Mouse (Mus musculus) hindbrain, postnatal 0 days (tissue): ENCODE data around the gene Naa15. TPM values are rescaled to one million over a fixed set of nuclear protein-coding genes. Genes with fewer than 3 reads are reported as not detected.

Experiments
- ATAC-seq: fragments of 200-750 bp; cut with Nextera tagmentation; 2 replicates; pipeline ENCODE4 v1.8.0; 2017; ENCODE audit warnings: mild to moderate bottlenecking, moderate TSS enrichment, moderate library complexity
- DNase-seq: peaks from one replicate; pipeline ENCODE4 v3.0.0-alpha.2; 2015; ENCODE audit warnings: low spot score
- H3K27ac ChIP-seq: fragments of 300-500 bp; sonication (generic); 2 replicates; pipeline ENCODE4 v1.5.1; 2014; ENCODE audit warnings: mild to moderate bottlenecking
- H3K27me3 ChIP-seq: fragments of 300-500 bp; sonication (generic); 2 replicates; pipeline ENCODE4 v1.6.1; 2014; ENCODE audit warnings: low read length, mixed read lengths; ENCODE audit not compliant: insufficient read depth
- H3K36me3 ChIP-seq: fragments of 300-500 bp; sonication (generic); 2 replicates; pipeline ENCODE4 v1.6.1; 2014; ENCODE audit warnings: low read length, mixed read lengths; ENCODE audit not compliant: insufficient read depth
- H3K4me1 ChIP-seq: fragments of 300-500 bp; sonication (generic); 2 replicates; pipeline ENCODE4 v1.6.1; 2014; ENCODE audit warnings: antibody characterized with exemption, low read length, mixed read lengths; ENCODE audit not compliant: insufficient read depth
- H3K4me2 ChIP-seq: fragments of 300-500 bp; sonication (generic); 2 replicates; pipeline ENCODE4 v1.6.1; 2014; ENCODE audit warnings: low read depth, mild to moderate bottlenecking, low read length, moderate library complexity, mixed read lengths
- H3K4me3 ChIP-seq: fragments of 300-500 bp; sonication (generic); 2 replicates; pipeline ENCODE4 v1.5.1; 2014; ENCODE audit warnings: low read length
- H3K9ac ChIP-seq: fragments of 300-500 bp; sonication (generic); replicated peaks from 2 replicates; pipeline ENCODE4 v1.6.1; 2014; ENCODE audit warnings: mild to moderate bottlenecking, low read length, moderate library complexity, mixed read lengths
- H3K9me3 ChIP-seq: fragments of 300-500 bp; sonication (generic); 2 replicates; pipeline ENCODE4 v1.6.1; 2016; ENCODE audit warnings: low read length, mixed read lengths
- CTCF ChIP-seq: IDR thresholded peaks from 2 replicates; pipeline ENCODE4 v1.5.1; 2016; ENCODE audit warnings: antibody characterized with exemption, control low read depth, low read depth
- WGBS: fragments of 180-500 bp; shearing (Covaris S2); extraction: QIAGEN DNeasy Blood & Tissue Kit; methylation state at CpG from one replicate; pipeline ENCODE4 v1.1.7; 2014; 5-methylcytosine and 5-hydroxymethylcytosine counted together
- polyA plus RNA-seq: library from polyadenylated mRNA; unstranded; fragments of >200 nt; fragmentation: Nextera tagmentation; extraction: Ambion mirVana; gene quantifications from 2 replicates; pipeline ENCODE4 v1.2.1, GENCODE M21; 2015
- total RNA-seq: library from RNA; depleted of rRNA; stranded (reverse); fragments of >200 nt; gene quantifications from 2 replicates; pipeline ENCODE4 v1.2.3, GENCODE M21; 2014; rRNA removed

Gene Naa15
- total RNA-seq (20.4 and 22.5 TPM in 2 replicates), polyA plus RNA-seq (35.0 and 36.5 TPM in 2 replicates)

GRCm38 (mm10) chr3:51415098-51416072, at the start of gene Naa15:
TSS of gene Naa15 (plus strand) at chr3:51415148.
- Histone ChIP-seq H3K4me2 (peak within 1 kb of the TSS; percentile 65), H3K27ac (peak within 1 kb of the TSS; percentile 97), H3K27me3 (no peaks in the 10 kb centered on the region), H3K9me3 (no peaks in the 10 kb centered on the region), H3K4me1 (0 out of 2 replicates have a peak, but pooled peaks cover 7% of the 10 kb centered on the region), H3K36me3 (no peaks in the 10 kb centered on the region), H3K4me3 (peak within 1 kb of the TSS; percentile 97), H3K9ac (peak within 1 kb of the TSS; percentile 98)
- 6% methylated on average over 43 of the region's 43 CpGs for WGBS
- ATAC-seq (peak; percentile 93), DNase-seq (peak; percentile 98)
- no peak for TF ChIP-seq CTCF

DNA sequence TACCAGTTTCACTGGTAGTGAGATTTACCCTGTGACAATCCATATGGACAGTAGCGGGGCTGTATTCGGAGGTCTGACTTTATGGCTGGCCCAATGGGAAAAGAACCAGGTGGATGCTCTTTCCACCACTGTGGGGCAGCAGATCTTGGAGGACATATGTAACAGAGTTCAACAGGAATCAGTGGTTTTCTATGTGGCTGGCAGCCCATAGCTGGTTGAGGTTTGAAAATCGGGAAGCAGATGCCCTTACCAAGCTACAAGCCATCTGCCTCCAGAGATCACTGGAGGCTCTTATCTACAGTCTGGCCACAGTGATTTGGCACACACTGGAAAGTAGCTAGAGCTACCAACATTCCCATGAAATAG, 49.4 kb upstream of the Naa15 start:
- no peaks in the 10 kb centered on the region for H3K9me3 ChIP-seq
- no peak for ATAC-seq
- 5% methylated on average over 3 of the region's 3 CpGs for WGBS

DNA sequence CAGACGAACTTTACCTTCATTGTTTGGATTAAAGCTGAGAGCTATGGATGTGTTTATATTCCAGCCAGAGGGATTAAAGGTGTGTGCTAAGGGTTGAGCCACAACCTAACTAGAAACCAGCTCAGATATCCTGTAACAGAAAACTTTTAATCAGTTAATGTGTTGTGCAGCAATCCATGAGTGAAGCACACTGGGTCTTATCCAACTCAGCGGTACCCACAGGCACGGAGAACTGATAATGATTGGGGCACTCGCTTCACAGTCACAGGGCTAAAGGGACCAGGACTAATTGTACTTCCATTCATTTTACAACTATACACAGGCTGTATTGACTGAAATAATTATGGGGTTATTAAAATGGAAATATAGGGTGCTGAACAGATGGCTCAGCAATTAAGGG, 48.0 kb upstream of the Naa15 start:
- no peak for ATAC-seq
- TF ChIP-seq CTCF: no peak
- DNase-seq: no peak
- Histone ChIP-seq H3K27me3 (no peaks in the 10 kb centered on the region), H3K4me1 (peaks cover 2% of the 10 kb centered on the region; the same call in 1 of the 2 replicates), H3K4me3 (no peak overlapping the region), H3K9me3 (no peaks in the 10 kb centered on the region), H3K9ac (no peak overlapping the region), H3K4me2 (no peak overlapping the region), H3K36me3 (no peaks in the 10 kb centered on the region), H3K27ac (no peak overlapping the region)
- WGBS: 61% methylated on average over 4 of the region's 4 CpGs

More for the DNA sequence above, 49.4 kb upstream of the Naa15 start:
- Histone ChIP-seq H3K4me2 (peak overlapping the region; percentile 77), H3K4me3 (peak overlapping the region; percentile 41), H3K27me3 (no peaks in the 10 kb centered on the region), H3K27ac (no peak overlapping the region), H3K4me1 (peaks cover 2% of the 10 kb centered on the region; the same call in 1 of the 2 replicates), H3K9ac (0 out of 2 replicates have a peak overlapping the region, but pooled peaks have one; percentile 33), H3K36me3 (no peaks in the 10 kb centered on the region)
- DNase-seq: no peak
- 0 out of 2 replicates have a peak, but pooled peaks have one; percentile 28 for TF ChIP-seq CTCF

DNA sequence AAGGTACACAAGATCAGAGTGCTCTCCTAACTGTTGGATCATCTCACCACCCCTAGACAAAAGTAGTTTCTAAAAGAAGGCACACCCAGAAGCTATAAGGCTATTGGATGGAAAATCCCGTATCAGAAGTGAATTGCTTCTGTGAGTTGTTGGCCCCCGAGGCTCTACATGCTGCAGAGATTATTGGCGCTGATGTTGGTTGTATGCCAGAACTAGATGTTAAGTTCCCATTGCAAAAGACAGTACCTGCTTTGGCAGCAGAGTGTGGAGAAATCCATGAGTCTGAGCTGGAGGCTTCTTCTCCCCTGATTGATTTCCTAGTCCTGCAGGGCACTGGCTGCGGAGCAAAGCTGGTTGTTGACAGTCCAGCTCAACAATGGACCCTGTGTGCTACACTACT, 46.9 kb upstream of the Naa15 start:
- Histone ChIP-seq H3K9me3 (no peaks in the 10 kb centered on the region), H3K27me3 (no peaks in the 10 kb centered on the region), H3K9ac (no peak overlapping the region), H3K4me3 (no peak overlapping the region), H3K4me1 (peaks cover 2% of the 10 kb centered on the region; the same call in 1 of the 2 replicates), H3K4me2 (no peak overlapping the region), H3K27ac (no peak overlapping the region), H3K36me3 (no peaks in the 10 kb centered on the region)
- no peak for TF ChIP-seq CTCF
- DNase-seq (no peak), ATAC-seq (no peak)
- 72% methylated on average over 4 of the region's 4 CpGs for WGBS

- ATAC-seq (no peak), DNase-seq (no peak)
- 69% methylated on average over 2 of the region's 2 CpGs for whole genome bisulfite sequencing
- H3K9ac ChIP-seq: no peak overlapping the region
- TF ChIP-seq CTCF: no peak
- H3K4me1 ChIP-seq: no peaks in the 10 kb centered on the region
- no peaks in the 10 kb centered on the region for H3K27me3 ChIP-seq
- H3K9me3 ChIP-seq: no peaks in the 10 kb centered on the region
- H3K36me3 ChIP-seq: no peaks in the 10 kb centered on the region
- no peak overlapping the region for H3K4me2 ChIP-seq
- no peak overlapping the region for H3K4me3 ChIP-seq
- H3K27ac ChIP-seq: no peak overlapping the region
These were observed 43.1 kb upstream of the Naa15 start for GRCm38 (mm10) chr3:51371826-51372225.

- WGBS: 79% methylated on average over 5 of the region's 5 CpGs
- DNase-seq: no peak
These were observed 42.1 kb upstream of the Naa15 start for GRCm38 (mm10) chr3:51372883-51373282.

More at GRCm38 (mm10) chr3:51372883-51373282, 42.1 kb upstream of the Naa15 start:
- no peak overlapping the region for H3K4me2 ChIP-seq
- H3K4me1 ChIP-seq: no peaks in the 10 kb centered on the region
- no peak for TF ChIP-seq CTCF
- H3K36me3 ChIP-seq: no peaks in the 10 kb centered on the region
- ATAC-seq: no peak
- H3K27me3 ChIP-seq: no peaks in the 10 kb centered on the region
- H3K4me3 ChIP-seq: no peak overlapping the region
- no peaks in the 10 kb centered on the region for H3K9me3 ChIP-seq
- no peak overlapping the region for H3K27ac ChIP-seq
- H3K9ac ChIP-seq: no peak overlapping the region
